Mouse (Mus musculus): ENCODE results near the gene Ydjc.
"Not testable (repeated sequence)": the region's sequence is repeated elsewhere in the genome, so short reads cannot be mapped to it uniquely, and the experiment has no call there.

The Ydjc gene

DNA sequence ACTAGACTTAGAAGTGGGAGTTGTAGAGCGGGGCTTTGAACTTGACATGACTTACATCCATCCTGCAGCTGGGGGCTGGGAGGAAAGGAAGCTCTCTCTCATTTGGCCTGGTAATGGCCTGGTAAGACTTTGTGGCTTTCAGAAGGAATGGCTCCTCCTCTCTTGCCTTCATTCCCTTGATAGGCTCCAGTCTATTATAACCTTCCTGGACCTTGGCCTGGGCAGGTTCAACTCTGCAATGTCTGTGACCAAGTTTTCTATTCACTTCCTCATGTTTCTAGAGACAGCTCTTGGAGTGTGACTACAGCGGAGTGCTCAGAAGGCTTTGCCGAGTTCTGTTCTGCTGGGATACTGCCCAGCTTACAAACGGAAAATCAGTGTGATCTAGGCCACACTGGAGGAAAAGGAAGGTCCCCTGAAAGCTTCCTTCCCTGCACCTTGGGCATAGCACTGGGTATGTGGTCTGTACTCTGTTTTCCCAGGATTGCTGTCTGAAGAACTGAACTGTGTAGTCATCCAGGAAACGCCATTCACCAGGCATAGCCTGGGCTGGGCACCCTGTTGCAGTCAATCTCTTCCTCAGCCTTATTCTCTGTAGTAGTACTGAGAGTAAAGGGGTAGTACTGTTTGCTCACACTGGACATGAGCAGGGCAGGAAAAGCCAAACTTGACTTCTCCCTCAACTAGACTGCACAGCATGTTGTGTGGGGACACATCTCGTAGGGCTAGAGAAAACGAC, 6.3 kb downstream of the Ydjc start:
- in situ Hi-C loops (cut with MboI, MseI), result loop anchor here in 1 of 2 experiments (5.0 kb wide), 1 partner anchor 47 kb away; no protein-coding TSS in a partner anchor

- in situ Hi-C loops (cut with MboI, MseI), result loop anchor here in 1 of 2 experiments (5.0 kb wide), 1 partner anchor 45 kb away; no protein-coding TSS in a partner anchor
Measured at GRCm38 (mm10) chr16:17151874-17152273, 7.5 kb downstream of the Ydjc start.

- in situ Hi-C loops (cut with MboI, MseI), result loop anchor here in 1 of 2 experiments (5.0 kb wide), 1 partner anchor 43 kb away; no protein-coding TSS in a partner anchor
Measured at GRCm38 (mm10) chr16:17154346-17154745, 9.9 kb downstream of the Ydjc start.

GRCm38 (mm10) chr16:17165478-17165877, 21.1 kb downstream of the Ydjc start:
- in situ Hi-C loops (cut with MboI, MseI), result not testable (repeated sequence)

DNA sequence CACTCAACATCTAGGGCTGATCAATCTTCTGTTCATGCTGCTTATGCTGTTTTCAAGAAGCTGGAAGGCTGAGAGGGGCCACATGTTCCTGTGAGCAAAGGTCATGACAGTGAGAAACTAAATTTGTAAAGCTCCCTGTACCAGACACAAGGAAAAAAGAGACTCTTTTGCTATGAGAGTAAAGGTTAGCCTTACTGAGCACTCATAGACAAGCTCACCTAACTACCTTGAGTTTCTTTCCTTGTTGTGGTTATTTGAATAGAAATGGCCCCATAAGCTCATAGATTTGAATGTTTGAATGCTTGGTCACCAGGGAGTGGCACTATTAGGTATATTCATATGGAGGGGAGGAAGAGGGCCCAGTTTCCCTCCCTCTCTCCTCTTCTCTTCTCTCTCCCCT, 22.8 kb downstream of the Ydjc start:
- in situ Hi-C loops (cut with MboI, MseI), result no loop called here

DNA sequence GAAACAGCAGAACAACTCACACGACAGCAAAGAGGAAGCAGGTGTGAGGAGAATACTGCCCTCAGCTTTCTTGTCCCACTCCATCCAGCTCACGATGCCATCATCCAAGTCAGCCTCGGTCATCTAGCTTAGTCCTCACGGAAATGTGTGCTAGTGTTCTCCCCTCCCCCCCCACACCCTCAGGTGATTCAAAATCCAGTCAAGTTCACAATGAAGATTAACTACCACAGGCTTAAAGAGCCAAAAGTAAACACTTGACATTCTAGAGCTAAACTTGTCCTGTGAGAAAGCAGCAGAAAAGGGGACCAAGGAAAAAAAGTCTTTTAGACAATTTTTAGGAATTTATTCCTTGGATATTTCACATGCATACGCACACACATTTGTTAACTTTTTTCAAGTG, 23.6 kb downstream of the Ydjc start:
- in situ Hi-C loops (cut with MboI, MseI), result no loop called here

- in situ Hi-C loops (cut with MboI, MseI), result loop anchor here in 1 of 2 experiments (10.0 kb wide), 1 partner anchor 61 kb away; the partner anchor contains the start of gene Ppil2
Measured at GRCm38 (mm10) chr16:17175765-17176164, 31.3 kb downstream of the Ydjc start.

DNA sequence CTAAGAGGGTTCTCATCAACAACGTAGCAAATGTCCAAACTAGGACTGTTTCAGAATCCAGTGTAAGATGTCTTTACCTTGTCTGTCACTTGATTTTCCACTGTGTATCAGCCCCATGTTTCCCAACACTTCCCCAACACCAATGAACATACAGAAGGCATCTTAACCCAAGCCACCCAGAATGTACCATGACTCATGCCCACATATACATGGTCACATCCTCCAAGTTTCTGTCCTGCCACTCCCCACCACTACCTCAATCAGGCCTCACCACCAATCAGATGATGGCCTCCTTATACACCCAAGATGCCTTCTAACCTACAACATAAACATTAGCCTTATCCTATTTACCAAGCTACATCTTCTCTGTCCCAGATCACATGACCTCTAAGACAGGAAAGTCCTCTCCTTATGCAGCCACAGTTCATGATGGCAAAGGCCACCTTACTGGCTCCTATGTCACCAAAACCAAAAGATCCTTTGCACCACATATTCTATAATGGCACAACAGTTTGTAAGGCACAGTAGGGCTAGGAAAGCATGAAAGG, 33.3 kb downstream of the Ydjc start:
- in situ Hi-C loops (cut with MboI, MseI), result loop anchor here in 1 of 2 experiments (10.0 kb wide), 1 partner anchor 63 kb away; the partner anchor contains the start of gene Ppil2

DNA sequence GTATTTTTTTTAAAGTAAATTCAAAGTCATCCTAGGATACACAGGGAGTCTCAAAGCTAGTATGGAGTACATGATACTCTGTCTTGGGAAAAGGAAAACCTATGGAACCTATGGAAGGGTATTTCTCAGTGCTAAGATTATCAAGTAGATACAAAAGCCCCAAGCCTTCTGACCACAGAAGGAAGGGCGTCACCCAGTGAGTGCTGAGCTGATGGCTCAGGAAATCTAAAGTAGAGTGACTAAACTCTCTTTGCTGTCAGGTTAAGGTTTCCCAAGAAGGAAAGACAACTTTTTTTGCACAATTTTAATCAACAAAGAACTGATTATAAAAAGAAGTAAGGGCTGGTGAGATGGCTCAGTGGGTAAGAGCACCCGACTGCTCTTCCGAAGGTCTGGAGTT, 35.3 kb downstream of the Ydjc start:
- in situ Hi-C loops (cut with MboI, MseI), result loop anchor here in 1 of 2 experiments (10.0 kb wide), 1 partner anchor 65 kb away; the partner anchor contains the start of gene Ppil2

DNA sequence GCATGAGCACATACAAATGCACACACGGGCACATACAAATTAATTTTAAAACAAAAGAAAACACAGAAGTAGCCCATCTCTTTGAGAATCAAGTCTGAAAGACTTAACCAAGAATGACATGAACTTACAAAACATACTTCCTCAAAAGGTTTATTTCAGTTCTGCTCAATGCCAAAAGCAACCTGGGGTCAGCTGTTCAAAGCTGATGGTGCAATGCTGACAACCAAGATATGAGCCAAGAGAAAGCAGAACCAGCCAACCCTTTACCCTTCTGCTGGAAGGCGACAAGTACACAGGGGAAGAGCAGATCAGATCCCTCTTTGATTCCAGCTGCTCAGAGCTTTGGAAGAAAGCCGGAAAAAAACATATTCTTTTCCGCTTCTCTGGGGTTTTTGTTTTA, 37.0 kb downstream of the Ydjc start:
- in situ Hi-C loops (cut with MboI, MseI), result no loop called here

DNA sequence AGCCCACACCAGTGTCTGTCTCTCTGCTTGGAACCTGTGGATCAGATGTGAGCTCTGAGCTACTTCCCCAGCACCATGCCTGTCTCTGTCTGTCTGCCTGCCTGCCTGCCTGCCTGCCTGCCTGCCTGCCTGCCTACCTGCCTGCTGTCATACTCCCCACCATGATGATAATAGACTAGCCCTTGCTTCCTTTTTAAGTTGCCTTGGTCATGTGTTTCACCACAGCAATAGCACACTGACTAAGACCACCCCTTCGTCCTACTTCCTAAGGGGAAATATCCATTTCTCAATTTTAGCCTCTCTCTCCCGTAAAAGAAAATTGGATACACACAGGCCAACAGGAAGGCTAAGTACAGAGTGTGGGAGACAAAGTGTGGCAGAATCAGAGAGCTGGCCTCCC, 37.7 kb downstream of the Ydjc start:
- in situ Hi-C loops (cut with MboI, MseI), result no loop called here

DNA sequence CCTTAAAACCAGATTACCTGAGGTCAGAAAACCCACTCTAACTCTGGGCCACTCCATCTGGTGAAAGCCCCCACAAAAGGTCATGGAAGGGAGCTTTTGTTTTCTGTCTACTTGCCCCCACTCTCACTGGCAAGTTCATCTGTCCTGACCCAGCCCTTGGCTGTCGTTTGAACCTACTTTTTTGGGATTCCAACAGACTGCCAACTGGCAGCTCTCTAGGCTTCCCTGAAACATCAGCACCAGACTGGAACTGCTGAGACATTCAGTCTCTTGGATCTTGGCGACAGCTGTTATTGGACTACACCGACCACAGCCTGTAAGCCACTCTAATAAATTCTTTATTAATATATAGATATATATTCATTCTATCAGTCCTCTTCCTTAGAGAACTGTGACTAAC, 38.6 kb downstream of the Ydjc start:
- in situ Hi-C loops (cut with MboI, MseI), result no loop called here

DNA sequence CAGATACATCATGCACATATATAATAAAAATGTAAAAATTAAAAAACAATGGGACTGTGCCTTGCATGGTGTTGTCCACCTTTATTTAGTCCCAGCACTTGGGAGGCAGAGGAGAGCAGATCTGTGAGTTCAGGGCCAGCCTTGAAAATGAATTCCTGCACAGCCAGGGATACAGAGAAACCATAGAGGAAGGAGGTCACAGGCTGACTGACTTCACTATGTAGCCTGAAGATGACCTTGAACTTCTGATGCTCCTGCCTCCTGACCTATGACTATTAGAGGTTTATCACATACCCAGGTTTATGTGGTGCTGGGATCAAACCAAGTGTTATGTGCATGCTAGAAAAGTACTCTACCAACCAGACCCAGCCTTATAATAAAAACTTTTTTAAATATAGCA, 41.1 kb downstream of the Ydjc start:
- in situ Hi-C loops (cut with MboI, MseI), result no loop called here

GRCm38 (mm10) chr16:17193823-17194222, 49.4 kb downstream of the Ydjc start:
- in situ Hi-C loops (cut with MboI, MseI), result no loop called here

DNA sequence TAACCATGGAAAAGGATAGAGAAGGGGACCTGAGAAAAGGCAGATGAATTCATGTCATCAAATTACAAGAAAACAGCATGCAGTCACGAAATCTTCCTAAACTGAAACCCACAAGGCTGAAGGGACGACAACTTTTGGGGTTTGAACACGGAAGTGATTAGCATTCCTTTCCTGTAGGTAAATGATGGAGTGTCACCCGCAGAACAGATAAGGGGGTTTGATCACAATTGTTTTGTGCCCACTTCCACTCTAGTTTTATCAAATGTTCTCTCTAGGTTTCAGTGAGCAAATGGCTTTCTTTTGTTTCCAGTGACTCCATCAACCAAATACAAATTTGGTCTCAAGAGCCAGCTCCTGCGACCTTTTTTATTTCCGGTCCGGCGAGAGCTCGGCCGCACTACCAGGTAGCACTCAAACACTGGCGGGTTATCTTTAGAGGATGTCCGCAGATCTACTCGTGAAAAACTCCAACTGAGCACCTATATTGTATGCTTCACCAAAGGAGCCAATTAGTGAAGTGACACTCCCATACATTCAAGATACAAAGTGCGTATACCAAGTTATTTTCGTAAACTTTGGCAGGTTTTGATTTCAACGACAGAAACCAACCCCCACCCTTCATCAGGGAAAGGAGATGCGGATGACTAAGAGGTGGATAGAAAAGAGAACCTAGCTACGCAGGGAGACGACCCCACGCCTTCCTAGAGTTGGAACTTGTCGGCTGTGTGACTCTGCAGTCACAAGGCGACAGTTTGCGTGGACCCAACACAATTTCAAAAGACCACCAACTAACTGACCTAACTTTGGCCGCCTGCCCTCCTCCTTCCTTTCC, 55.9 kb downstream of the Ydjc start:
- in situ Hi-C loops (cut with MboI, MseI), result loop anchor here (5.0 to 10.0 kb wide), 4 partner anchors 53 to 986 kb away; partner anchors contain the start of genes Ccdc116 (in 1 of the 2), Lztr1 (in 1 of the 2), Pkp2 (in 1 of the 2) and Ppm1f (in 1 of the 2)

DNA sequence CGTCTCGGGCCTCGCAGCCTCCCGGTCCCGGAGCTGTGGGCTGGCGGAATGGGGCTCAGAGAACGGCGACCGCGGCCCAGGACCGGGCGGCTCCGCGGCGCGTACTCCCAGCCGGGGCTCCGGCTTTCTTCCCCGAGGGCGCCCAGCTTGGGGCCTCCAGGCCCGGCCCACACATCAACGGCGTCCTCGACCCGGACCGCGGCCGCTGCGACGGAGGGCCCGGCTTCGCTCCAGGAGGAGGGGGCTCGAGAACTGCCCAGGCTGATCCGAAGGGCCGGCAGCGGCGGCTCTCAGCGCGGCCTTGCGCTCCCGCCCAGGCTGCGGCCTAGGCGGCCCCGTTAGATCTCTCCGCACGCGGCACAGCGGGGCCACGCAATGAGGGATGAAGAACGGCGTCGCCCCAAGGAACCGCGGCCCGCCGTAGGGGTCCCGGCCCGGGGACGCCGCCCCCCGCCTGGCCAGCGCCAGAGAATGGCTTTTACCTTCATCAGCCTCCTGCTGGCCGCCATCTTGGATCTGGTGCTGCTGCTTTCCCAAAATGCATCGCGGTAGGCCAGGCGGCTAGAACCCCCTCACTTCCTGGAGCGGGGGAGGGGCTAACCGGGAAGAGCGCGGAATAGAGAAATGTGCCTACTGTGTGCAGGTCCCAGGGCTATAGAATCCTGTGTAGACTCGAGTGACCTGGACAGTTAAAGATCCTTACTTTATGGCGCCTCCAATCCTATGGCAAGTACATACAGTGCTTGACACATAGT, 56.7 kb downstream of the Ydjc start:
- in situ Hi-C loops (cut with MboI, MseI), result loop anchor here (5.0 to 10.0 kb wide), 4 partner anchors 54 to 986 kb away; partner anchors contain the start of genes Ccdc116 (in 1 of the 2), Lztr1 (in 1 of the 2), Pkp2 (in 1 of the 2) and Ppm1f (in 1 of the 2)

DNA sequence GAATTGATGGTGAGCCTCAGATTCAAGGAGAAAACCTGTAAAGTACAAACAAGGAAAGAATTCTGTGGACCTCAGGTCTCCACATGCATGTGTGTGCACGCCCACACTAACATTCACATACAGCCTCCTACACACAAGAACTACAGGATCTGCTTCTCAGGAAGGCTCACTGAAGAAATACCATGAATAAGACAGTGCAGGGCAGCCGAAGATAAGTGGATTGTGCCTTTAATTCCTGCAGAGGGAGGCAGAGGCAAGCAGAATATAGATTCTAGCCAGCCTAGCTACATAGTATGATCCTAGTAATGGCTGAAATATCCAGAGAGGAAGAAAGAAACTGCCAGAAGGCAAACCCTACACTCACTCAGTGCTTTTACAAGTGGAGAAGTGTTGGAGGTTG, 57.6 kb downstream of the Ydjc start:
- in situ Hi-C loops (cut with MboI, MseI), result loop anchor here (5.0 to 10.0 kb wide), 4 partner anchors 55 to 987 kb away; partner anchors contain the start of genes Ccdc116 (in 1 of the 2), Lztr1 (in 1 of the 2), Pkp2 (in 1 of the 2) and Ppm1f (in 1 of the 2)

DNA sequence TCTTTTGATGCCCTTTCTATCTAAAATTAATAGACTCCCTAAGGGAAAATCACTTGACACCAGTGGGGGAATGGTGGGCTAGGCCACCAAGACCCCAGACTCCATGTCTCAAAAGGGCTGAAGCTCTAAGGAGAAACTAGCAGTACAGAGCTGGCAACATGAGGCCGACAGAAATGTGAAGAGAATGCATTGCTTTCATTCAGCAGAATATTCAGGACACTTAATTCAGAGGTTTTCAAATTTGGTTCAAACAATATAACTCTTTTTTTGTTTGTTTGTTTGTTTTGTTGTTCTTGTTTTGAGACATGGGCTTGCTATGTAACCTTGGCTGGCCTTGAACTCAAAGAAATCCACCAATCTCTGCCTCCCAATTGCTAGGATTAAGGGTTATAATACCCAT, 58.1 kb downstream of the Ydjc start, which contains the start of gene Ube2l3:
Gene Ube2l3 (minus strand): TSS at position 101 of the 400 bp plus-strand sequence.
- in situ Hi-C loops (cut with MboI, MseI), result loop anchor here (5.0 to 10.0 kb wide), 4 partner anchors 55 to 988 kb away; partner anchors contain the start of genes Ccdc116 (in 1 of the 2), Lztr1 (in 1 of the 2), Pkp2 (in 1 of the 2) and Ppm1f (in 1 of the 2)

DNA sequence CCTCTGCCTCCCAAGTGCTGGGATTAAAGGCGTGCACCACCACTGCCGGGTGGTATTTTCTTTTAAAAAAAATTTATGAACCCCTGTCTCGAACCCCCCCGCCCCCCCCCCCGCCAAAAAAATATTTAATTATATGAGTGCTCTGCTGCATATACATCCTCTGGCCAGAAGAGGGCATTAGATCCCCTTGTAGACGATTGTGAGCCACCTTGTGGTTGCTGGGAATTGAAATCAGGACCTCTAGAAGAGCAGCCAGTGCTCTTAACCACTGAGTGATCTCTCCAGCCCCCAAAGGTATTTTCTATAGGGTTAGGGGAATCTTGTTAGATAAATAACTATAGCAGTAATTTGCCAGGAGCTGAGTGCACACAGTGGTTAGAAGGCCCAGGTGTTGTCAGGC, 60.6 kb downstream of the Ydjc start:
- in situ Hi-C loops (cut with MboI, MseI), result loop anchor here (5.0 to 10.0 kb wide), 7 partner anchors 58 to 990 kb away; partner anchors contain the start of genes Ccdc116 (in 1 of the 2), Ess2 (in 1 of the 2), Lztr1 (in 1 of the 2) and Pkp2 (in 1 of the 2)
